Mouse (Mus musculus): Measurements from ENCODE around the gene Tnfsf12.

The Tnfsf12 gene

DNA sequence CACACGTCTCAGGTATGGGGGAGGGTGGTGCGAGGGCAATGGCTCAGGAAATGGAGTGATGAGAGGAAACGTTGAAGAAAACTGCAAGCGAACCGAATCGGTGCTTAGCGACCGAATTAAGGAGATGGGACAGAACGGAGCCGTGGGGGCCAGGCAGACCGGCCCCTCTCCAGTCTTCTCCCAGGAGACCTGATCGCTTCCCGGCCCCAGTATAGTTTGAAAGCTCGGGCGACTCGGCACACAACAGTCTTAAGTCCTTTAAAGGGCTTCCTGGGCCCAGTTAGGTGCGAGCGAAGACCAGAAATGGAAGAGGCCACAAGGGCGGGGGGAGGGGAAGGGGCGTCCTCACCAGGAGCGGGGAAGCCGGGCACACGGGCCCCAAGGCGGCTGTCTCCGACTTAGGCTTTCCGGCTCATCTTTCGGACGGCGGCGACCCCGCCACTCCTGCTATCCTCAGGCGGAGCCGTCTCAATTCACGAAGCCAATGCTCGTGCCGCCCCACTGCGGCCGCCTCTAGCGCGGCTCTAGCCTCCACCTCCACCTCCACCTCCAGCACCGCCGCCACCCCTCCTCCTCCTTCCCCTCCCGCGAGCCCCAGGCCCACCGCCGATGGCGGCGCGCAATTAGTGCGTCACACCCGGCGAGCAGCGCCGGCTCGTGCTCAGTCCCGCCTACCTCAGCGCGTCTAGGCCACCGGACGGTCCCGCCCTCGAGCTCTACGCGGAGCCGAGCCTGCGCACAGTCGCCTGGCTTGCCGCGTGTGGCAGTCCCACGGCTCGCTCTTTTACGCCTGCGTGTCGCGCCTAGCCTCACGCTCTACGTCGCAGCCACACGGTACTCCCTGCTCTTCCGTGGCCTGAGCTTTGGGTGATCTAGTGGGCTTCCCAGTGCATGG lies 14.1 kb downstream of the Tnfsf12 start, which contains the start of gene Senp3:
TSS of gene Senp3 (minus strand) at position 771 of the 895 bp plus-strand sequence.
- DNase-seq (ENCODE audit: low read depth, low spot score) = peak; percentile 98

DNA sequence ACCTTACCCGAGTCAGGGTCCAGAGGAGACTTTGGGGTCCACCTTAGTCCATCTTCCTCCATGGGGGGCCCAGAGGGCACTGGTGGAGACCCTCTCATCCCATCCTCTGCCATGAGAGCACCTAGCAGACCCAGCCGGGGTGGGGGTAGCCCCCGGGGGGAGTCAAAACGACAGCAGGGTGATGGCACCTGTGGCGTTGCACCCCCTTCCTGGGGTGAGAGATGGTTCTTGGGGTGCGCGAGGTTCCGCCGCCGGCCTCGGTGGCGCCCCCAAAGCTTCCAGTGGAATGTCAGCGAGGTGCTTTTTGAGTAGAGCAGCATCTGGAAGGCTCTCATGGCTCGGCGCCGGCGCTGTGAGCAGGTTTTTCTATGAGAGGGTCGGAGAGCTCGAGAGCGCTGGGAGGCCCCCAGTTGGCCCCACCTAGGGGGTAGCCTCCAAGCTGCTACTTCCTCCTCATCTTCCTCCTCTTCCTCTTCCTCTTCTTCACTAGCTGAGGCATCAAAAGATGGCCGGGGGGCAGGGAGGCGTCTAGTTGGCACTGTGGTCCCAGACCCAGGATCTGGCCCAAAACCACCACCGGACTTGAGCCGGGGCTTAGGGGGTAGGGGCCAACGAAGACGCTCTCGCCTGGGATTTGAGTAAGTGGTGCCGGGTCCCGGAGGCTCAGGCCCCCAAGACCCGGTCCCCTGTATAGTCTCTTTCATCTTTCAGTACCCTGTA lies 15.4 kb downstream of the Tnfsf12 start:
- DNase-seq (ENCODE audit: low read depth, low spot score) = no peak

- no peak for DNase-seq (ENCODE audit: low read depth, low spot score)
Observed at GRCm38 (mm10) chr11:69679144-69679543, 16.5 kb downstream of the Tnfsf12 start.

DNA sequence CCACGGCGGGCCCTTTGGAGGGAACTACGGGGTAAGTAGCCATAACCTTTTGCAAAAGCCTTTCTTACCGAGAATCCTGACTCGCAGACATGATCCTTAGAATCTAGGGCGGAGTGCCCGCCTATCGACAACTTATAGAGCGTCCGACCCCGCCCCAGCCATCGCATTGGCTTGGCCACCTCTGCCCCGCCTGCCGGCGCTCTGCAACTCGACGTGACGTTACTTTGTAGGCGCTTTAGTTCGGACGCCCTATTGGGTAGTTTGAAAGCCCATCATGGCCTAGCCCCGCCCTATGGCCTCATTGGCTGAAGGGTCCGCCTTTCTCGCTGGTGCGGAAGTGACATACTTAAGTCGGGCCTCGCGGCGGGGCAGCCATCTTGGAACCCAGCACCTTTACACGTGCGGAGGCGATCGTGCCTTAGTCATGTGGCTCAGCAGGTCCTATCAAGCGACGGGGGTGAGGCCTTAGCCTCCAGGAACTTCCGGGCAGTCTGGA lies 23.4 kb downstream of the Tnfsf12 start, which contains the start of gene Eif4a1:
TSS of gene Eif4a1 (minus strand) at position 213 of the 496 bp plus-strand sequence.
- peak; percentile 100 for DNase-seq (ENCODE audit: low read depth, low spot score)

DNA sequence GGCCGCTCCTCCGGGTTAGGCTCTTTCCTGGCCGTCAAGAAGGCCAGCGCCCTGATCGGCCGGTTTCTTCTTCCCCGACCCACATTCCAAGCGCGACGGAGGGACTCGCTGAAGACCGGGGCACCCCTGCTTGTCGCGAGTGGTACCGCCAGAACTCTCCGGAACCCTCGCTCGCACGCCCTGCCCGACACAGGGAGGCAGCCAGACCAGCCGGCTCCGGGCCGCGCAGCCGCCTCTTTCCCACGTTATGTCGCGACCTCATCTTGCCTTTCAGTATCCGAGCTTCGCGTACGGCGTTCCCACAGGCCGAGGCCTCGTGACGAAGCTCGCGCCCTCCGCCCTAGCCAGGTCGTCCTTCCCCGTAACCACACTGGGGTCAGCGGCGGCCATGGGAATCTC lies 23.9 kb downstream of the Tnfsf12 start:
- DNase-seq (ENCODE audit: low read depth, low spot score) = no peak

DNA sequence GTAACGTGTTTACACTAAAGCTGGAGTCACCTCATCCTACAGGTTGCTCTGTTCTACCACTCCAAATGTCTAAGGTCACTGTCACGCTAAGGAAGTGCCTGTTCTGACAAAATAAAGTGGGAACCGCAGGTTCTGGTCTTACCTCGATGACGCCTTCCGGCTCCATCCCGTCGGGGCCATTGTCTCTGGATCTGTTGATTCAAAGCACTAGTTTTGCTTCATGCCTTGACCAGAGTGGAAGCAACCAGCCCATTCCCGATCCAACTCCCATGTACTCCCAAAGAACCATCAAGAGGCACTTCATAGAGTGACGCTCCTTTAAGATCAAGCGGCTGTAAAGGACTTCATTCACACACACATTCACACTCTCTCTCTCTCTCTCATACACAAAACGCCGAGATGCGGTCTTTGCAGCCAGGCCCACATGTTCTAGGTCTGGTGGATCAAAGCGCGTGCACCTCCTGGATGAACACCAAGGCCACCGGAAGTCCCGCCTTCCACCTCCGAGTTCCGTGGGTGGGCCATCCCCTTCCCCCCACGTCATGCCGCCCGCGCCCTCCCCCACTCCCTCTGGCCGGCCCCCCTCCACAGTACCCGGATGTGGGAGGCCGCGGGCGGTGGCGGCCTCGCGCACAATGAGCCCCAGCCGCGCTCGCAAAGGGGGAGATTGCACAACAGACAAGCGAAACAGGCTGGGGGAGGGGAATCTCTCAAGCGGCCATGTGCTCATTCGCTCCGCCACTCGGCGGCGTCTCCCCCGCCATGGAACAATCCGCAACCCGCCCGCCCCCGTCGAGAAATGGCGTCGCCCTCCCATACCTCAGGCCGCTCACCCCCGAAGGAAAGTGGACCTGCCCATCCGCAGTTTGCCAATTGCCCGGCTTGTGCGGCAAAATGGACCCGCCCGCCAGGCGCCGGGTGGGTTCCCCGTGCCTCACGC lies 24.6 kb downstream of the Tnfsf12 start:
- DNase-seq (ENCODE audit: low read depth, low spot score) = peak; percentile 93

- no peak for DNase-seq (ENCODE audit: low read depth, low spot score)
Observed at GRCm38 (mm10) chr11:69666665-69667005, 29.0 kb downstream of the Tnfsf12 start.

- peak; percentile 92 for DNase-seq (ENCODE audit: low read depth, low spot score)
Observed at GRCm38 (mm10) chr11:69665961-69666664, 29.5 kb downstream of the Tnfsf12 start, which contains the start of gene Cd68. Gene Cd68 (minus strand): TSS chr11:69666153.

DNA sequence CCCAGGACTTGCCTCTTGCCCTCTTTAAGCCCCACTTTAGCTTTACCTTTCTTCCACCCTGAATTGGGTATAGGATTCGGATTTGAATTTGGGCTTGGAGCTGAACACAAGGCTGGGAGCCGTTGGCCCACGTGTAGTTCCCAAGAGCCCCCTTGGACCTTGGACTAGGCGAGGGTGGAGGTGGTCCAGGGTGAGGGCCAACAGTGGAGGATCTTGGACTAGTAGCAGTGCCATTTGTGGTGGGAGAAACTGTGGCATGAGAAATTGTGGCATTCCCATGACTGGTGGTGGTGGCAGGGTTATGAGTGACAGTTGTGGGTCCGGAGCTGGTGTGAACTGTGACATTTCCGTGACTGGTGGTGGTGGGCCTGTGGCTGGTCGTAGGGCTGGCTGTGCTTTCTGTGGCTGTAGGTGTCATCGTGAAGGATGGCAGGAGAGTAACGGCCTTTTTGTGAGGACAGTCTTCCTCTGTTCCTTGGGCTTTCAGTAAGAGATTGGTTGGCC lies 30.1 kb downstream of the Tnfsf12 start:
- DNase-seq (ENCODE audit: low read depth, low spot score) = no peak

DNA sequence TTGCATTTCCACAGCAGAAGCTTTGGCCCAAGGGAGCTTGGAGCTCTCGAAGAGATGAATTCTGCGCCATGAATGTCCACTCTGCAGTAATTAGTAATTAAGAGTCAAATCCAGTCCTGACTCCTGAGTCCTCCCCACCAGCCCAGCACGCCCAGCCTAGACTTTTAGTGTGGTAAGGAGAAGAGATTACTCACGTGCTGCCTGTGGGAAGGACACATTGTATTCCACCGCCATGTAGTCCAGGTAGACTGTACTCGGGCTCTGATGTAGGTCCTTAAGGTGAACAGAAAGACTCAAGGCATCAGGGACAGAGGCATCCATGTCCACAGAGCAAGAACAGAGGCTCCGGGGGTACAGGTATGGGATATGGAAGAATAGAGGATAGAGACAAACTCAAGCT lies 30.8 kb downstream of the Tnfsf12 start:
- DNase-seq (ENCODE audit: low read depth, low spot score) = no peak

- DNase-seq (ENCODE audit: low read depth, low spot score) = no peak
Observed at GRCm38 (mm10) chr11:69663795-69664194, 31.9 kb downstream of the Tnfsf12 start.

GRCm38 (mm10) chr11:69662967-69663671 lies 32.5 kb downstream of the Tnfsf12 start:
- DNase-seq (ENCODE audit: low read depth, low spot score) = no peak

- peak; percentile 99 for DNase-seq (ENCODE audit: low read depth, low spot score)
Observed at GRCm38 (mm10) chr11:69662213-69662966, 33.3 kb downstream of the Tnfsf12 start, which contains the start of gene Mpdu1. Gene Mpdu1 (minus strand): TSS chr11:69662642.

- no peak for DNase-seq (ENCODE audit: low read depth, low spot score)
Observed at GRCm38 (mm10) chr11:69661221-69661881, 34.3 kb downstream of the Tnfsf12 start.

- DNase-seq (ENCODE audit: low read depth, low spot score) = no peak
Observed at GRCm38 (mm10) chr11:69657462-69657881, 38.2 kb downstream of the Tnfsf12 start.

- peak; percentile 64 for DNase-seq (ENCODE audit: low read depth, low spot score)
Observed at GRCm38 (mm10) chr11:69656617-69657461, 38.8 kb downstream of the Tnfsf12 start.

DNA sequence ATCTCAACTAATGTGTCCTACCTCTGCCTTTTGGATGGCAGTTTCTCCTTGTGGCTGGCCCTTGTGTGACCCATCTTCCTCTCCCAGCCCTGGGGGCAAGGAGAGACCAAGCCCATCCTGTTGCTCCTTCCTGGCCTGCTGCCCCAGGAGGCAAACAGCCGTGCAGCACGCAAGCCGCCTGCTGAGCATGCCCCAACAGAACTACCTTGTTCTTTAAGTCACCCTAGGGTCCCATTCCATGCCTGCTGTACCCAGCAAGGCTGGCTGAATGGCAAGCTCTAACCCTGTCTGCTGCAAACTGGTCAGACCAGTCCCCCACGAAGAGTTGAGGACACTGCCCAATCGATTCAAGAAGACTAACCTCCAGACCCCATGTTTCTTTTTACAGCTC lies 39.6 kb downstream of the Tnfsf12 start:
- no peak for DNase-seq (ENCODE audit: low read depth, low spot score)

All from A20 (cell line).